Mouse (Mus musculus) neural tube, embryonic 11.5 days (tissue): ENCODE measurements at regions not wholly inside any gene's neighbourhood (a gene's known extent, or its start where the extent isn't known, plus 50 kb on each side); places are given as distances from the start of the nearest gene placed in this dataset.

Experiments used
- ATAC-seq: fragments of 200-750 bp; cut with Nextera tagmentation; 2 replicates; pipeline ENCODE4 v1.8.0; 2017; ENCODE audit warnings: moderate number of reproducible peaks, mild to moderate bottlenecking, moderate TSS enrichment, moderate library complexity; ENCODE audit not compliant: insufficient read depth, low FRiP score, low TSS enrichment
- DNase-seq: peaks from one replicate; pipeline ENCODE4 v3.0.0-alpha.2; 2015; ENCODE audit warnings: low spot score
- H3K27ac ChIP-seq: fragments of 300-500 bp; sonication (generic); 2 replicates; pipeline ENCODE4 v1.5.1; 2014; ENCODE audit warnings: low read depth, mild to moderate bottlenecking, low read length
- H3K27me3 ChIP-seq: fragments of 300-500 bp; sonication (generic); 2 replicates; pipeline ENCODE4 v1.6.1; 2014; ENCODE audit warnings: mild to moderate bottlenecking, low read length, mixed read lengths; ENCODE audit not compliant: control insufficient read depth, insufficient read depth
- H3K36me3 ChIP-seq: fragments of 300-500 bp; sonication (generic); 2 replicates; pipeline ENCODE4 v1.6.1; 2014; ENCODE audit warnings: mild to moderate bottlenecking, low read length, moderate library complexity, mixed read lengths; ENCODE audit not compliant: control insufficient read depth, insufficient read depth
- H3K4me1 ChIP-seq: fragments of 300-500 bp; sonication (generic); 2 replicates; pipeline ENCODE4 v1.6.1; 2014; ENCODE audit warnings: low read length, mixed read lengths; ENCODE audit not compliant: control insufficient read depth, insufficient read depth
- H3K4me2 ChIP-seq: fragments of 300-500 bp; sonication (generic); 2 replicates; pipeline ENCODE4 v1.6.1; 2014; ENCODE audit warnings: low read depth, mild to moderate bottlenecking, moderate library complexity
- H3K4me3 ChIP-seq: fragments of 300-500 bp; sonication (generic); 2 replicates; pipeline ENCODE4 v1.5.1; 2014; ENCODE audit warnings: low read depth, low read length
- H3K9ac ChIP-seq: fragments of 300-500 bp; sonication (generic); 2 replicates; pipeline ENCODE4 v1.6.1; 2014; ENCODE audit warnings: mild to moderate bottlenecking, low read length
- H3K9me3 ChIP-seq: fragments of 300-500 bp; sonication (generic); 2 replicates; pipeline ENCODE4 v1.6.1; 2016; ENCODE audit warnings: low read length; ENCODE audit not compliant: control insufficient read depth
- WGBS: fragments of 180-500 bp; shearing (Covaris S2); extraction: QIAGEN DNeasy Blood & Tissue Kit; methylation state at CpG from one replicate; pipeline ENCODE4 v1.1.7; 2014; 5-methylcytosine and 5-hydroxymethylcytosine counted together

DNA sequence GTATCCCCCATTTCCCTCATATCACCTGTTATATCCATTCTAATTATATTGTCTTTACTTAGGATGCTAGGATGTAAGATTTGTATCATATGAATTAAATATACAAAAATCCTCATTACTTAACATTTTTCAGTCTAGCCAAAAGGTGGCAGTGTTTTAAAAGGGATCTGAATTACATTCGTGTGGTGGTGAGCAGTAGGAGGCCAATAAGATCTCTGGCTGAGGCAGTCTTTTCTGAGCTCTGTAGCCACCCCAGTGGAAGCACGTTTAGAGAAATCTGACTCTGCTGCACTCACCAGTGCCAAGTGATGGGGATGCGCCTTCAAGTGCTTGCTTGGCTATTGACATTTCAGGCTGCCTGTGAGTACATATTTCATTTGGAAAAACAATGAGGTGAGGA lies 372.6 kb downstream of the Dad1 start:
- Histone ChIP-seq H3K9ac (no peak overlapping the region), H3K36me3 (no peaks in the 10 kb centered on the region), H3K4me1 (no peaks in the 10 kb centered on the region), H3K27ac (no peak overlapping the region), H3K9me3 (no peaks in the 10 kb centered on the region), H3K27me3 (no peaks in the 10 kb centered on the region), H3K4me2 (no peak overlapping the region), H3K4me3 (no peak overlapping the region)
- WGBS = 9% methylated on average over 3 of the region's 3 CpGs
- ATAC-seq (no peak), DNase-seq (no peak)

DNA sequence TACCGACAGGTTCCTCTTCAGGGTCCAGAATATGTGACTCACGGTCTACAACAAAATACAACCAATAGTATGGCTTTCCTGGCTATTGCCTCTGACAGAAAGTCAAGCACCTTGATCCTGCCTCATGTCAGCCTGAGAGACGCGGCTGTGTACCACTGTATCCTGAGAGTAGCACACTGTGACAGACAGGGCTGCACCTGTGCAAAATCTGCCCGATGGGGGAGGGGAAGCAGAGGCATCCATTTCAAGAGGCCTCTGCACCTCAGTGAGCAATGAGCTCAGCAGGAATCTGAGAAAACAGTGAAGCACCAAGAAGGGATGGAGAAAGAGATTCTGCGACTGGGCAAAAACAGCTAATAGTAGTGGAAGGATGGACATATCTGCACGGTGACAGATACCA lies 377.3 kb downstream of the Dad1 start:
- Histone ChIP-seq H3K4me2 (no peak overlapping the region), H3K27ac (no peak overlapping the region), H3K4me1 (no peaks in the 10 kb centered on the region), H3K36me3 (no peaks in the 10 kb centered on the region), H3K9ac (no peak overlapping the region), H3K9me3 (no peaks in the 10 kb centered on the region), H3K4me3 (no peak overlapping the region), H3K27me3 (no peaks in the 10 kb centered on the region)
- ATAC-seq (no peak), DNase-seq (no peak)
- WGBS = 74% methylated on average over 7 of the region's 7 CpGs

DNA sequence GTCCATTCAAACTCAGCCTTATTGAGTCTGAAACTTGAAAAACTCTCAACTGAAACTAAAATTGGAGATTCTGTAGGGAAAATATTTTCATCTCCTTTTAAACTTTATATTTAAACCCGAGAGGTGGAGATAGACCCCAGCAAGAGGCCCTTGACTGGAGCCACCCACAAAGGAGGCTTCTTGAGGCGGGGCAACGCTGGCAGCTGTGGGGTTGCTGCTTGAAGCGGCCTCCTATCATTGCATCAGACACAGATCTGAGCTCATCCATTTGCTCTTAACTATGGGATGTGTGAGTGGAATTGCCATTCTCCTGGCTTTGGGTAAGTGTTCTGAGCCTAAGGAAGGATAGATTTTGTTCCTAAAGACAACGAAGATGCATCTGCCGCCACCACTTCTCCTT lies 378.2 kb downstream of the Dad1 start:
- H3K4me3 ChIP-seq = no peak overlapping the region
- DNase-seq = no peak
- 61% methylated on average over 6 of the region's 6 CpGs for WGBS
- no peaks in the 10 kb centered on the region for H3K27me3 ChIP-seq
- no peak for ATAC-seq
- no peaks in the 10 kb centered on the region for H3K9me3 ChIP-seq
- no peak overlapping the region for H3K27ac ChIP-seq
- H3K9ac ChIP-seq = no peak overlapping the region
- no peaks in the 10 kb centered on the region for H3K36me3 ChIP-seq
- no peaks in the 10 kb centered on the region for H3K4me1 ChIP-seq
- H3K4me2 ChIP-seq = no peak overlapping the region

DNA sequence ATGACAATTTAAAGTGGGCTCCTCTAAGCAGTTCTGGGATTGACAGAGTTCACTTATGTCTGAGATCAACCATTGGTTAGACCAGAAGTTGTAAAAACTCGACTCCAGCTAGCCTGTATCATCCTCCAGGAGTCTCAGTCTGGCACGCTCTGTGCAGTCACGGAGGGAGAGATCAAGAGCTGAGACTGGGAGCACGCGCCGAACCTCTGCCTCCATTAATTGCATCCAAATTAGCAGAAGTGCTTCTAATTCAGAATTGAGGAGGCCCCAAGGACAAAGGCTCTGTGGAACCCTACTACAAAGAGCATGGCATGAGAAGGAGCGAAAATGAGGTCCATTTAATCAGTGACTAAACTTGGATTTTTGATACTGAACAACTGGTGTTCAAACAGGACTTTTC lies 406.9 kb downstream of the Dad1 start:
- no peak overlapping the region for H3K4me2 ChIP-seq
- no peak overlapping the region for H3K4me3 ChIP-seq
- no peaks in the 10 kb centered on the region for H3K4me1 ChIP-seq
- H3K9ac ChIP-seq = no peak overlapping the region
- ATAC-seq (no peak), DNase-seq (no peak)
- no peaks in the 10 kb centered on the region for H3K27me3 ChIP-seq
- H3K9me3 ChIP-seq = no peaks in the 10 kb centered on the region
- WGBS = 76% methylated on average over 7 of the region's 7 CpGs
- H3K27ac ChIP-seq = no peak overlapping the region
- no peaks in the 10 kb centered on the region for H3K36me3 ChIP-seq

DNA sequence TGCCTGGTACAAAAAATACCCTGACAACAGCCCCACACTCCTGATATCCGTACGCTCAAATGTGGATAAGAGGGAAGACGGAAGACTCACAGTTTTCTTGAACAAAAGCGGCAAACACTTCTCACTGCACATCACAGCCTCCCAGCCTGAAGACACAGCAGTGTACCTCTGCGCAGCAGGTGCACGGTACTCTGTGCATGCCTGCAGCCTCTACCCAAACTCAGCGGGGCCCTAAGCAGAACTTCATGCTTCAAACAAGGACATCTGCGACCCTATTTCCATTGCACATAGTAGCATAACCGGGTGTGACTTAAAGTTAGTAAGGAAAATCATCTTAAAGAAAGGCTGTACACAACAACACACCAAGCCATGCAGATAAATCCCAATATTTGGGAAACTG lies 408.3 kb downstream of the Dad1 start:
- WGBS = 94% methylated on average over 9 of the region's 9 CpGs
- H3K9ac ChIP-seq = no peak overlapping the region
- no peaks in the 10 kb centered on the region for H3K4me1 ChIP-seq

DNA sequence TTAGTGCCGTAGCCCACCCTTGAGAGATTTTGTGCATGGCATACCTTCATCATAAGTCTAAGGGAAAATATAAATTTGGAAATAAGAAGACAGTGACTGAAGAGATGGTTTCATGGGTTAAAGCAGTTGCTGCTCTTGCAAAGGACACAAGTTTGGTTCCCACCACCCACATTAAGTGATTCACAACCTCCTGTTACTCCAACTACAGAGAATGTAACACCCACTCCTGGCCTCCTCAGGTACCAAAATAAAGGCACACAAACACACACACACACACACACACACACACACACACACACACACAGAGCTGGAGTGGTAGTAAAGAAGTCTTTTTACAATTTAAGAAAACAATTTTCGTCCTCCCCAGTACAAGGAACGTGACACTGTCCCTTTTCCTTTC lies 421.4 kb downstream of the Dad1 start:
- WGBS = 78% methylated on average over 3 of the region's 3 CpGs
- Histone ChIP-seq H3K27me3 (no peaks in the 10 kb centered on the region), H3K9ac (no peak overlapping the region), H3K4me2 (no peak overlapping the region), H3K4me3 (no peak overlapping the region), H3K4me1 (no peaks in the 10 kb centered on the region), H3K9me3 (no peaks in the 10 kb centered on the region), H3K27ac (no peak overlapping the region), H3K36me3 (no peaks in the 10 kb centered on the region)
- ATAC-seq (no peak), DNase-seq (no peak)

More for the DNA sequence above, 408.3 kb downstream of the Dad1 start:
- Histone ChIP-seq H3K36me3 (no peaks in the 10 kb centered on the region), H3K27me3 (no peaks in the 10 kb centered on the region), H3K9me3 (no peaks in the 10 kb centered on the region), H3K27ac (no peak overlapping the region), H3K4me3 (no peak overlapping the region), H3K4me2 (no peak overlapping the region)
- DNase-seq (no peak), ATAC-seq (no peak)

DNA sequence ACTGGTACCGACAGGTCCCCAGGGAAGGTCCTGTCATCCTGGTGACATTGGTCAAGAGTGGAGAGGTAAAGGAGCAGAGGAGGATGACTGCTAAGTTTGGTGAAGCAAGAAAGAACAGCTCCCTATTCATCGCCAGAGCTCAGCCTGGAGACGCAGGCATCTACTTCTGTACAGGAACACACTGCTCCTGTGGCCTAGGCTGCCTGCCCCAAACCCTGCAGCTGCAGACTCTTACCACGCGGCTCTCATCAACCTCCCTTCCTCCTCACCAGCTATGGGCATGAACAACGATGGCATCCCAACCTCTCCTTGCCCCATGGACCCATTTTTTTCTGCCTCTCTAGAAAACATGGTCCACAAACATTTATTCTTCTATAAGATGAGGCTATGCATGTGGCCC lies 422.3 kb downstream of the Dad1 start:
- no peaks in the 10 kb centered on the region for H3K4me1 ChIP-seq
- H3K9me3 ChIP-seq = no peaks in the 10 kb centered on the region
- ATAC-seq (no peak), DNase-seq (no peak)
- H3K27me3 ChIP-seq = no peaks in the 10 kb centered on the region
- WGBS = 79% methylated on average over 6 of the region's 6 CpGs
- no peak overlapping the region for H3K9ac ChIP-seq
- no peak overlapping the region for H3K4me3 ChIP-seq
- H3K4me2 ChIP-seq = no peak overlapping the region
- no peak overlapping the region for H3K27ac ChIP-seq
- no peaks in the 10 kb centered on the region for H3K36me3 ChIP-seq

DNA sequence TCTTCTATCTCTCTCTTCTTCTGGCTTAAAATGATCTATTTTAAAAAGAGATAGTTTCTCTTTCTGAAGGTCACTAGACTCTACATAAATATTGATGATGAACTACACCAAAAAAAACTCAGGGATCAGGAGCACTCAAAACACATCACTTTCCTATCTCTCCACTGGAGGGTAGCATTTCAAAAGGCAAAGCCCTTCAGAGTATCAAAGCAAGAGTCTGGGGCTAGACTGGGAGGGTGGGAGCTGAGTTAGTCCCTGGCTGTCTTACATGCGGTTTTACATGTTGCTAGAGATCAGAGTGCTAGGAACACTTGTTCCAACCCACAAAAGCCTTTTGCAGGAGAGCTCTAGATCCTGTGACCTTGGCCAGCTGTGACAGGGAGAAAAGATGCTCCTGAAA lies 423.2 kb downstream of the Dad1 start:
- Histone ChIP-seq H3K36me3 (no peaks in the 10 kb centered on the region), H3K9me3 (no peaks in the 10 kb centered on the region), H3K4me3 (no peak overlapping the region), H3K27ac (no peak overlapping the region), H3K4me1 (no peaks in the 10 kb centered on the region), H3K9ac (no peak overlapping the region), H3K27me3 (no peaks in the 10 kb centered on the region), H3K4me2 (no peak overlapping the region)
- DNase-seq = no peak
- no peak for ATAC-seq
- WGBS = 58% methylated on average over 1 of the region's 1 CpGs

DNA sequence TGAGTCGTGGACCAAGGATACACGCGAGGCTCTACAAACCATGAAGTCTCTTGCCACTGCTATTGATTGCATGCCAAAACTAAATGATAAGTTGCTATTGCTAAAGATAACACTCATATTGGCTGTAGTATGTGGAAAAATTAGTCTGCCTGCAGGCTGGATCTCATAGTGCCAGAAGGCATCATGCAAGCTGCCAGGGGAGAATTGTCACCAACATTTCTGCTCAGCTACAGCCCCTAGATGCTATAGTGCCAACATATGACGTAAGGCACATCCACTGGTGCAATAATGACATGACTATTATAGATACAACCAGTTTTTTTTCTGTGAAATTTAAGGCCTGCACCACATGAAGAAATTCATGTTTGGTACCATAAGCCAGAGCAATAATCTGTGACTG lies 427.1 kb downstream of the Dad1 start:
- 90% methylated on average over 4 of the region's 4 CpGs for WGBS
- no peak for DNase-seq
- H3K27me3 ChIP-seq = no peaks in the 10 kb centered on the region
- H3K4me3 ChIP-seq = no peak overlapping the region
- no peaks in the 10 kb centered on the region for H3K9me3 ChIP-seq
- H3K27ac ChIP-seq = no peak overlapping the region
- no peak overlapping the region for H3K9ac ChIP-seq
- no peak overlapping the region for H3K4me2 ChIP-seq
- no peaks in the 10 kb centered on the region for H3K4me1 ChIP-seq
- no peak for ATAC-seq
- no peaks in the 10 kb centered on the region for H3K36me3 ChIP-seq
